ENCODE assay signal across 9 mouse cellular contexts in genomic region chr11:95686031-95686430, GRCm38 (mm10). TPM values are rescaled to one million over a fixed set of nuclear protein-coding genes. Genes with fewer than 3 reads are reported as not detected.
DNase-seq lines count a peak whose midpoint lies in the region; ATAC-seq and TF ChIP-seq lines count a peak whose summit lies in the region.
"Had no signal": no experiment of that assay in that cellular context is flagged by ENCODE, and none has a peak within 500 bp of the region (broad histone marks: within the 10 kb centered on the region; RNA-seq: fewer than 3 reads in every experiment).

No protein-coding gene starts in this region.

- peak; percentile 77 for DNase-seq in forebrain, embryonic 10.5 days (ENCODE audit: extremely low spot score, low spot score)
- DNase-seq in adrenal gland, postnatal 25 days = peak; percentile 73
- peak; percentile 81 for DNase-seq in embryonic facial prominence, embryonic 10.5 days (ENCODE audit: low spot score)
- DNase-seq in heart, embryonic 10.5 days (ENCODE audit: low spot score) = peak; percentile 88
- DNase-seq in layer of hippocampus, adult 18-20 months (ENCODE audit: low spot score in 2 of 2) = peak; percentile 62 to 89
- DNase-seq in lung, postnatal 0 days (ENCODE audit: low spot score) = peak; percentile 90
- peak; percentile 57 to 66 for DNase-seq in right cerebral cortex, postnatal 36 days (ENCODE audit: low spot score in 2 of 2)

- TF ChIP-seq CTCF in lung, postnatal 0 days (IDR thresholded peaks at IDR 0.05) = peak; percentile 95

- H3K36me3 ChIP-seq in forebrain, embryonic 10.5 days (replicated peaks) = peaks cover 27% of the 10 kb centered on the region
- H3K36me3 ChIP-seq in forebrain, embryonic 15.5 days = peaks cover 3% of the 10 kb centered on the region; the same call in 1 of the 2 replicates
- H3K36me3 ChIP-seq in embryonic facial prominence, embryonic 10.5 days (replicated peaks) = peaks cover 20% of the 10 kb centered on the region
- H3K36me3 ChIP-seq in heart, embryonic 10.5 days = peaks cover 14% of the 10 kb centered on the region
- H3K36me3 ChIP-seq in lung, postnatal 0 days (ENCODE audit: insufficient read depth, low read length) = no peaks in the 10 kb centered on the region

- TF ChIP-seq EP300 in lung, postnatal 0 days (IDR thresholded peaks at IDR 0.05) = no peak

- WGBS in forebrain, embryonic 10.5 days = 7% methylated on average over 4 of the region's 4 CpGs
- 8% methylated on average over 4 of the region's 4 CpGs for WGBS in forebrain, embryonic 15.5 days
- WGBS in embryonic facial prominence, embryonic 10.5 days = 6% methylated on average over 4 of the region's 4 CpGs
- WGBS in heart, embryonic 10.5 days = 4% methylated on average over 4 of the region's 4 CpGs
- 6% methylated on average over 4 of the region's 4 CpGs for WGBS in lung, postnatal 0 days

- ATAC-seq in forebrain, embryonic 15.5 days (replicated peaks) = no peak
- ATAC-seq in lung, postnatal 0 days = peak; percentile 46

- no peaks in the 10 kb centered on the region for H3K9me3 ChIP-seq in forebrain, embryonic 10.5 days
- H3K9me3 ChIP-seq in forebrain, embryonic 15.5 days = no peaks in the 10 kb centered on the region
- no peaks in the 10 kb centered on the region for H3K9me3 ChIP-seq in embryonic facial prominence, embryonic 10.5 days
- no peaks in the 10 kb centered on the region for H3K9me3 ChIP-seq in heart, embryonic 10.5 days
- H3K9me3 ChIP-seq in lung, postnatal 0 days (ENCODE audit: low read length) = no peaks in the 10 kb centered on the region
- H3K9me3 ChIP-seq: neural tube, embryonic 12.5 days had no signal

- H3K9ac ChIP-seq in forebrain, embryonic 15.5 days (replicated peaks) = no peak overlapping the region
- no peak overlapping the region for H3K9ac ChIP-seq in lung, postnatal 0 days (replicated peaks; ENCODE audit: low read depth)
- H3K9ac ChIP-seq: neural tube, embryonic 12.5 days had no signal

- H3K4me2 ChIP-seq in forebrain, embryonic 15.5 days (replicated peaks) = no peak overlapping the region
- H3K4me2 ChIP-seq in lung, postnatal 0 days (replicated peaks; ENCODE audit: low read depth, low read length) = no peak overlapping the region
- H3K4me2 ChIP-seq: neural tube, embryonic 12.5 days had no signal

- no peak overlapping the region for H3K27ac ChIP-seq in forebrain, embryonic 10.5 days
- no peak overlapping the region for H3K27ac ChIP-seq in forebrain, embryonic 15.5 days (replicated peaks)
- no peak overlapping the region for H3K27ac ChIP-seq in embryonic facial prominence, embryonic 10.5 days (replicated peaks)
- H3K27ac ChIP-seq in heart, embryonic 10.5 days = no peak overlapping the region
- H3K27ac ChIP-seq in lung, postnatal 0 days (ENCODE audit: low read length) = no peak overlapping the region
- H3K27ac ChIP-seq: neural tube, embryonic 12.5 days had no signal

- H3K4me3 ChIP-seq in forebrain, embryonic 10.5 days = no peak overlapping the region
- H3K4me3 ChIP-seq in forebrain, embryonic 15.5 days = no peak overlapping the region
- H3K4me3 ChIP-seq in embryonic facial prominence, embryonic 10.5 days = no peak overlapping the region
- H3K4me3 ChIP-seq in heart, embryonic 10.5 days = no peak overlapping the region
- H3K4me3 ChIP-seq in lung, postnatal 0 days (ENCODE audit: low read depth, low read length) = no peak overlapping the region
- H3K4me3 ChIP-seq: neural tube, embryonic 12.5 days had no signal

- H3K4me1 ChIP-seq in forebrain, embryonic 10.5 days = peaks cover 27% of the 10 kb centered on the region
- no peaks in the 10 kb centered on the region for H3K4me1 ChIP-seq in forebrain, embryonic 15.5 days
- peaks cover 51% of the 10 kb centered on the region for H3K4me1 ChIP-seq in embryonic facial prominence, embryonic 10.5 days
- H3K4me1 ChIP-seq in heart, embryonic 10.5 days = peaks cover 35% of the 10 kb centered on the region
- peaks cover 6% of the 10 kb centered on the region; the same call in 1 of the 2 replicates for H3K4me1 ChIP-seq in lung, postnatal 0 days (ENCODE audit: insufficient read depth, low read depth, low read length)

- no peaks in the 10 kb centered on the region for H3K27me3 ChIP-seq in forebrain, embryonic 10.5 days (ENCODE audit: poor library complexity, severe bottlenecking)
- H3K27me3 ChIP-seq in forebrain, embryonic 15.5 days = no peaks in the 10 kb centered on the region
- no peaks in the 10 kb centered on the region for H3K27me3 ChIP-seq in embryonic facial prominence, embryonic 10.5 days (replicated peaks; ENCODE audit: low read depth, poor library complexity, severe bottlenecking)
- H3K27me3 ChIP-seq in heart, embryonic 10.5 days (ENCODE audit: insufficient read depth, poor library complexity, severe bottlenecking) = peaks cover 3% of the 10 kb centered on the region; the same call in 1 of the 2 replicates
- no peaks in the 10 kb centered on the region for H3K27me3 ChIP-seq in lung, postnatal 0 days (replicated peaks; ENCODE audit: insufficient read depth, low read length)

RNA-seq across cellular contexts. Expression of gene Phb, which starts 19.3 kb away (rescaled TPM):
- polyA plus RNA-seq in forebrain, embryonic 10.5 days (2016; fragmentation: Nextera tagmentation; extraction: Ambion mirVana) = 273 and 276 TPM in 2 replicates
- 187 and 192 TPM in 2 replicates for polyA plus RNA-seq in forebrain, embryonic 15.5 days (2015; fragmentation: Nextera tagmentation; extraction: Ambion mirVana)
- 225 and 315 TPM in 2 replicates for total RNA-seq in adrenal gland, postnatal 25 days (2021)
- 309 and 312 TPM in 2 replicates for polyA plus RNA-seq in embryonic facial prominence, embryonic 10.5 days (2016; fragmentation: Nextera tagmentation; extraction: Ambion mirVana)
- 320 and 328 TPM in 2 replicates for polyA plus RNA-seq in heart, embryonic 10.5 days (2016; fragmentation: Nextera tagmentation; extraction: Ambion mirVana)
- total RNA-seq in layer of hippocampus, adult 18-20 months (2021) = 100 to 1,000 TPM in 1 of 2 experiments, 10 to 100 TPM in 1; 99.0 to 102 TPM
- polyA plus RNA-seq in lung, postnatal 0 days (2015; fragmentation: Nextera tagmentation; extraction: Ambion mirVana) = 94.7 and 95.1 TPM in 2 replicates

RNA-seq across cellular contexts. Expression of gene Zfp652, which starts 26.4 kb away (rescaled TPM):
- 16.5 and 18.7 TPM in 2 replicates for polyA plus RNA-seq in forebrain, embryonic 10.5 days (2016; fragmentation: Nextera tagmentation; extraction: Ambion mirVana)
- 32.5 and 35.4 TPM in 2 replicates for polyA plus RNA-seq in forebrain, embryonic 15.5 days (2015; fragmentation: Nextera tagmentation; extraction: Ambion mirVana)
- 40.8 and 51.1 TPM in 2 replicates for total RNA-seq in adrenal gland, postnatal 25 days (2021)
- polyA plus RNA-seq in embryonic facial prominence, embryonic 10.5 days (2016; fragmentation: Nextera tagmentation; extraction: Ambion mirVana) = 19.5 and 20.3 TPM in 2 replicates
- 11.7 and 14.2 TPM in 2 replicates for polyA plus RNA-seq in heart, embryonic 10.5 days (2016; fragmentation: Nextera tagmentation; extraction: Ambion mirVana)
- total RNA-seq in layer of hippocampus, adult 18-20 months (2021) = 10 to 100 TPM; 45.1 to 50.3 TPM
- 18.5 and 19.6 TPM in 2 replicates for polyA plus RNA-seq in lung, postnatal 0 days (2015; fragmentation: Nextera tagmentation; extraction: Ambion mirVana)

RNA-seq across cellular contexts. Expression of gene B130006D01Rik, which starts 37.4 kb away (rescaled TPM):
- 1.4 TPM in 2 replicates for polyA plus RNA-seq in forebrain, embryonic 10.5 days (2016; fragmentation: Nextera tagmentation; extraction: Ambion mirVana)
- 1.4 and 1.9 TPM in 2 replicates for polyA plus RNA-seq in forebrain, embryonic 15.5 days (2015; fragmentation: Nextera tagmentation; extraction: Ambion mirVana)
- total RNA-seq in adrenal gland, postnatal 25 days (2021) = 1.1 and 1.4 TPM in 2 replicates
- 1.9 and 2.2 TPM in 2 replicates for polyA plus RNA-seq in embryonic facial prominence, embryonic 10.5 days (2016; fragmentation: Nextera tagmentation; extraction: Ambion mirVana)
- polyA plus RNA-seq in heart, embryonic 10.5 days (2016; fragmentation: Nextera tagmentation; extraction: Ambion mirVana) = 0.97 and 1.9 TPM in 2 replicates
- total RNA-seq in layer of hippocampus, adult 18-20 months (2021) = 1 to 10 TPM; 1.4 to 1.5 TPM
- polyA plus RNA-seq in lung, postnatal 0 days (2015; fragmentation: Nextera tagmentation; extraction: Ambion mirVana) = 0.42 and 0.61 TPM in 2 replicates
